Mouse (Mus musculus): ENCODE measurements at regions not wholly inside any gene's neighbourhood (a gene's known extent, or its start where the extent isn't known, plus 50 kb on each side); places are given as distances from the start of the nearest gene placed in this dataset.

DNA sequence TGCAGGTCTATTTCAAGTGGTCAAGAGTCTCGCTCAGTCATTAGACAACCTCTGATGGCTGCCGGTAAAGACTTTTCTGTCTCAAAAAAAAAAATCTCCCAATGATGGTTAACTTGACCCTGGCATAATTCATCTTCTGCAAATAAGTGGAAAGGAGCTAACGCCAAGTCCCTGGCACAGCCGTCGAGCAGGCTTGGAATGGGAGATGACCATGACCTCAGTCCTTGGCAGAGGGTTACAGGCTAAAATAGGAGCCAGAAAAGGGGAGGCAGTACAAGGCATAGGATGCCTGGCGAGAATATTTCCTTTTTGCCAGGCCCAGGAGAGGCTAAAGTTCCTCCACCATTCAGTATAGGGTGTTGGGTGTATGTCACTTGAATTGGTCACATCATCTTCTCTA lies 69.2 kb upstream of the Gdf10 start:
- no peak for DNase-seq (ENCODE audit: low read depth, low spot score)

DNA sequence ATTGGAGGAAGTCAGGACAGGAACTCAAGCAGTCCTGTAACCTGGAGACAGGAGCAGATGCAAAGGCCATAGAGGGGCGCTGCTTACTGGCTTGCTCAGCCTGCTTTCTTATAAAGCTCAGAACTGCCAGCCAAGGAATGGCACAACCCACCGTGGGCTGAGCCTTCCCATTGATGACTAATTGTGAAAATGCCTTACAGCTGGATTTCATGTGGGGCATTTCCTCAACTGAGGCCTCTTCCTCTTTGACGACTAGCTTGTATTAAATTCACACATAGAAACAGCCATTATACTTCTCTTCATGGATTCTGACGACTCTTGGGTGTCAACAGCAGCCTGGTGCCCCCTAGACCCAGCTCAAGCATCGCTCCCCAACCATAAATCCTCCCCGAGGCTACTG lies 66.4 kb upstream of the Gdf10 start:
- no peak for DNase-seq (ENCODE audit: low read depth, low spot score)

DNA sequence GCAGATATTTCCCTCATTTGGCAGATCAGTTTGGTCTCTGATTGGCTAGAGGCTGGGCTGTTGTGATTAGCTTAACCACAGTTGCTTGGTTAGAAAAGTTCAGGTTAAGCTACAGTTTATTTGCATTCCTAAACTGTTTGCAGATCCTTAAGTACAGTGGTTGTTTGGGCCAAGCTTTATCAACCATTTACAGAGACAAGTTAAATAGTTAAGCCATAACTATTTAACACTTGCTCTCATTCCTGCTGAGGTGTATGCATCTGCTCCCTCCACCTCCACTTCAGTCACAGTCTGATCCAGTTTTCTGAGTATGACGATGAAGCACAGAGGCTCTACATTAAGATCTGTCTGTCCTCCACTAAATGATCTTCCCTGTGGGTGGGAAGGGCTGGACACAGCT lies 58.6 kb upstream of the Gdf10 start:
- no peak for DNase-seq (ENCODE audit: low read depth, low spot score)

DNA sequence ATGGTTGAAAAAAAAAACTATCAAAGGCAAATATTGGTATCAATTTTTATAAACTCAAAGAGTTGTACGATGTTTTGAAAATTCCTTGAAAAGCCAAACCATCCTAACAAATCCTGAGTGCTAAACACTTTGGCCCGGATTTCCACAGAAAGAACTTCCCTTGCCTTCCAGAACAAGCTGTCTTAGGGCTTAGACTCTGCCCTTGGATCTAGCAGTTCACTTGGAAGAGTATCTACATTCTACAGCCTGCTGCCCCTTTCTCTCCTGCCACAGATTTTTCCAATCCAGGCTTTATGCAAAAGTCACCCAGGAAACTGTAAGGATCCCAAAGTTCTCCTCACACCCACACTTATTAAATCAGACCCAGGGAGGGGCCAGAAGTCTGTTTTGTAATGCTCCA lies 57.6 kb upstream of the Gdf10 start:
- DNase-seq (ENCODE audit: low read depth, low spot score), result no peak

DNA sequence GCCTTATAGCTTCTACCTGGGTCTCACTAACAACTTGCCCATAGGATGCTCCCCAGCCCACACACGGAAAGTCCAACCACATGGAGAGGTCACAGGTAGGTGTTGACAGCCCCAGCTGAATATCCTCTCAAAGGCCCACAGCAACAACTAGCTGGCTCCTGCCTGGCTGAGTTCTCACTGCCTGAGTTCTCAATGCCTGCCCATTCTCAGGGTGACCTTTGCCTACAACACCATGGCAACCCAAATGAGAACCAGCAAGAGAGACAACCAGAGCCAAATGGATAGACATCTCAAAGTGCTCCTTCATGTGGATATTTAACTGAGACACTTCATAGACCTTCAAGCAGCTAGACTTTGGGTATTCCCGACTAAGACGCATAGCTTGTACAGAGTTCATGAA lies 55.7 kb upstream of the Gdf10 start:
- DNase-seq (ENCODE audit: low read depth, low spot score), result no peak
